In genomic region chr9:35030823-35031222, GRCm38 (mm10) we compare ENCODE assay signal across 9 mouse cellular contexts.
DNase-seq lines count a peak whose midpoint lies in the region; ATAC-seq and TF ChIP-seq lines count a peak whose summit lies in the region.
"Had no signal": no experiment of that assay in that cellular context is flagged by ENCODE, and none has a peak within 500 bp of the region (broad histone marks: within the 10 kb centered on the region; RNA-seq: fewer than 3 reads in every experiment).

No protein-coding gene starts in this region.

- peak; percentile 27; the same call in 1 of the 2 replicates for ATAC-seq in lung, postnatal 0 days
- 0 out of 2 replicates have a peak, but pooled peaks have one; percentile 41 for ATAC-seq in common myeloid progenitor, adult 5-6 weeks (replicated peaks; ENCODE audit: low read depth, poor library complexity, severe bottlenecking)

- intact Hi-C loops in heart, postnatal 10 days (cut with DNase I): loop anchor here (1.0 kb wide), 1 partner anchor 135 kb away; no protein-coding TSS in a partner anchor

- peaks cover 15% of the 10 kb centered on the region for H3K4me1 ChIP-seq in heart, embryonic 10.5 days
- no peaks in the 10 kb centered on the region; the same call in 1 of the 2 replicates for H3K4me1 ChIP-seq in lung, postnatal 0 days (ENCODE audit: insufficient read depth, low read depth, low read length)
- peaks cover 7% of the 10 kb centered on the region; the same call in 1 of the 2 replicates for H3K4me1 ChIP-seq in small intestine, adult 2 months (ENCODE audit: control insufficient read depth, insufficient read depth, insufficient read length, low read length)

- H3K27me3 ChIP-seq in heart, embryonic 10.5 days (ENCODE audit: insufficient read depth, poor library complexity, severe bottlenecking): peaks cover 35% of the 10 kb centered on the region
- no peaks in the 10 kb centered on the region for H3K27me3 ChIP-seq in lung, postnatal 0 days (replicated peaks; ENCODE audit: insufficient read depth, low read length)
- no peaks in the 10 kb centered on the region for H3K27me3 ChIP-seq in small intestine, adult 2 months (ENCODE audit: control insufficient read depth, insufficient read depth, low read length)

- H3K4me2 ChIP-seq in lung, postnatal 0 days (replicated peaks; ENCODE audit: low read depth, low read length): no peak overlapping the region

- H3K9ac ChIP-seq in lung, postnatal 0 days (replicated peaks; ENCODE audit: low read depth): no peak overlapping the region

- TF ChIP-seq CTCF in lung, postnatal 0 days (IDR thresholded peaks at IDR 0.05): peak; percentile 73
- TF ChIP-seq CTCF in small intestine, adult 2 months (IDR thresholded peaks at IDR 0.05; ENCODE audit: extremely low read depth, insufficient read length, insufficient replicate concordance, low read depth, low read length): peak; percentile 19; the same call in 1 of the 2 replicates

- no peak for TF ChIP-seq POLR2A in small intestine, adult 2 months (IDR thresholded peaks at IDR 0.05; ENCODE audit: low read depth, low read length)

- H3K36me3 ChIP-seq in heart, embryonic 10.5 days: no peaks in the 10 kb centered on the region
- H3K36me3 ChIP-seq in lung, postnatal 0 days (ENCODE audit: insufficient read depth, low read length): no peaks in the 10 kb centered on the region
- H3K36me3 ChIP-seq in small intestine, adult 2 months (ENCODE audit: control insufficient read depth, insufficient read depth, low read length): no peaks in the 10 kb centered on the region

- WGBS in heart, embryonic 10.5 days: 71% methylated on average over 5 of the region's 5 CpGs
- 47% methylated on average over 5 of the region's 5 CpGs for WGBS in lung, postnatal 0 days
- 57% methylated on average over 5 of the region's 5 CpGs for WGBS in small intestine, adult 2 months

- DNase-seq in heart, postnatal 10 days: peak; percentile 67 to 83
- DNase-seq in heart, embryonic 10.5 days (ENCODE audit: low spot score): no peak
- peak; percentile 70 for DNase-seq in lung, postnatal 0 days (ENCODE audit: low spot score)
- no peak for DNase-seq in lung, adult 18-20 months
- DNase-seq in c-Kit-positive CD71-positive TER-119-positive erythroid progenitor cells, embryonic 14.5 days (ENCODE audit: low spot score): no peak
- DNase-seq in thymus, postnatal 4 days: no peak
- DNase-seq: embryo, embryonic 11 days had no signal

- no peak overlapping the region for H3K27ac ChIP-seq in heart, embryonic 10.5 days
- H3K27ac ChIP-seq in lung, postnatal 0 days (ENCODE audit: low read length): no peak overlapping the region
- H3K27ac ChIP-seq in small intestine, adult 2 months (ENCODE audit: insufficient read depth, low read depth, low read length): no peak overlapping the region

- no peaks in the 10 kb centered on the region for H3K9me3 ChIP-seq in heart, embryonic 10.5 days
- H3K9me3 ChIP-seq in lung, postnatal 0 days (ENCODE audit: low read length): no peaks in the 10 kb centered on the region

- no peak overlapping the region for H3K4me3 ChIP-seq in heart, embryonic 10.5 days
- H3K4me3 ChIP-seq in lung, postnatal 0 days (ENCODE audit: low read depth, low read length): no peak overlapping the region
- H3K4me3 ChIP-seq in small intestine, adult 2 months (ENCODE audit: low read depth, low read length): no peak overlapping the region

- TF ChIP-seq EP300 in lung, postnatal 0 days (IDR thresholded peaks at IDR 0.05): no peak

Comparison
In these comparisons a context has a peak if more than half of its experiments do, and no peak if none do; other contexts are left out.
1. DNase-seq: peak in heart, postnatal 10 days (2 of 2) and lung, postnatal 0 days (single experiment); none in heart, embryonic 10.5 days (single experiment), lung, adult 18-20 months (0 of 2), c-Kit-positive CD71-positive TER-119-positive erythroid progenitor cells, embryonic 14.5 days (single experiment) and thymus, postnatal 4 days (single experiment).